Mouse (Mus musculus) CD8-positive naive resting alpha-beta T cell, adult 2 months (primary cell): ENCODE data around the gene Atg16l2.

ENCODE experiments used
- DNase-seq, 2 experiments: peaks; one replicate each; pipeline ENCODE4 v3.0.0; 2022; ENCODE audit warnings: low read depth in 2 of 2, low spot score in 2 of 2

Atg16l2 gene

GRCm38 (mm10) chr7:101292696-101293095 is 9.4 kb downstream of the Atg16l2 start:
- no peak for DNase-seq

DNA sequence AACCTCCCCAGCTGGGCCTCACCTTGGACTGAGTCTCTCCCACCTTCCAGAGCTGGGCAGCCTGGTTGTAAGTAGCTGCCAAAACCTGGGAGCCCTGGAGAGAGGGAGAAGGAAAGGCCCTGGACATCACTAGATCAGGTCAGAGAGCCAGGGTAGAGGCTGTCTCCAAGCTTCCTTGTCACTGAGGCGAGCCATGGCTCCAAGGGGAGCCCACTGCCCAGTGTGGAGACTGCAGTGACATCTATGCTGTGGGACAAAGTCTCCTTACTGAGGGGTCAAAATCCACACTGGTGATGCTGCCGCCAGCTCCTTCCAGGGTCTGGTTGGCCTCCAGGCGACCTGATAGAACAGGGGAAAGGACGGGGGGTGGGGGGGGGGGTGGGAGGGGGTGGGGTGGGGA is 10.0 kb downstream of the Atg16l2 start:
- DNase-seq, result no peak

GRCm38 (mm10) chr7:101291641-101292040 is 10.4 kb downstream of the Atg16l2 start:
- no peak for DNase-seq

- DNase-seq, result no peak
Observed at GRCm38 (mm10) chr7:101291211-101291610, 10.8 kb downstream of the Atg16l2 start.

- no peak for DNase-seq
Observed at GRCm38 (mm10) chr7:101290401-101290800, 11.7 kb downstream of the Atg16l2 start.

DNA sequence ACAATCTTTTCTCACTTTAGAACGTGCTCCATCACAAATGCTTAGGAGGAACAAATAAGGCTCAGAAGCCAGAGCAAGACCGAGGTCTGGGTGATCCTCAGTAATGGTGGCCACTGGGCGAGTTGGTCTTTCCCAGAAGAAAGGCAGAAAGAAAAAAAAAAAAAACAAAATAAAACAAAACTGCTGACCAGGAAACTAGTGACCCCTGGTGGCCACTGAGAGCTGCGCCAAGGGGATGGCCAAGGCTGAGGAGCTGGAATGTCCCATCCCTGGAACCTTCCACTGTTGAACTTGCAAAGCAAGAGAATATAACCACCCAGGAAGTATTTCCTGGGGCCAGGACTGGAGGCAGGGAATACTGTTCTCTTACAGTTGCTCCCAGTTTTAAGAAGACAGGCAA is 13.6 kb downstream of the Atg16l2 start:
- DNase-seq, result peak in 1 of 2 experiments; percentile 37

GRCm38 (mm10) chr7:101287820-101288219 is 14.2 kb downstream of the Atg16l2 start:
- DNase-seq, result no peak

- DNase-seq, result no peak
Observed at GRCm38 (mm10) chr7:101286891-101287290, 15.2 kb downstream of the Atg16l2 start.

GRCm38 (mm10) chr7:101284504-101284903 is 17.5 kb downstream of the Atg16l2 start:
- DNase-seq, result no peak

DNA sequence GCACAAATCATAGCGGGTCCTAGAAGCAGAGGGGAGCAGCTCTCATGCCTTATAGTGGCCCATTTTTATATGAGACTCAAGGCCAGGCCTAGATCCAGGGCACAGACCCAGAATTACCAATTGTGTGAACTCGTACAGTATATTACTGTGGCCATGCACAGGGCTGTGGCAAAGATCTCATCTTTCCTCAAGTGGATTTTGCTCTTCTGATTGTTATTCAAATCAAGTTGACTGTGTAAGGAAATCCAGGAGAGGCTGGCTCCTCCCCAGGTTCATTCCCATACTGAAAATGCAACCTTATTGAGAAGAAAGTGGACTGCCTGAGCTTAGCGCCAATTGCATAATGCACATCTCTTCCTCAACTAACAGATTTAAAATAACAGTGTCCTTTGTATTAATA is 19.3 kb downstream of the Atg16l2 start:
- DNase-seq, result no peak

DNA sequence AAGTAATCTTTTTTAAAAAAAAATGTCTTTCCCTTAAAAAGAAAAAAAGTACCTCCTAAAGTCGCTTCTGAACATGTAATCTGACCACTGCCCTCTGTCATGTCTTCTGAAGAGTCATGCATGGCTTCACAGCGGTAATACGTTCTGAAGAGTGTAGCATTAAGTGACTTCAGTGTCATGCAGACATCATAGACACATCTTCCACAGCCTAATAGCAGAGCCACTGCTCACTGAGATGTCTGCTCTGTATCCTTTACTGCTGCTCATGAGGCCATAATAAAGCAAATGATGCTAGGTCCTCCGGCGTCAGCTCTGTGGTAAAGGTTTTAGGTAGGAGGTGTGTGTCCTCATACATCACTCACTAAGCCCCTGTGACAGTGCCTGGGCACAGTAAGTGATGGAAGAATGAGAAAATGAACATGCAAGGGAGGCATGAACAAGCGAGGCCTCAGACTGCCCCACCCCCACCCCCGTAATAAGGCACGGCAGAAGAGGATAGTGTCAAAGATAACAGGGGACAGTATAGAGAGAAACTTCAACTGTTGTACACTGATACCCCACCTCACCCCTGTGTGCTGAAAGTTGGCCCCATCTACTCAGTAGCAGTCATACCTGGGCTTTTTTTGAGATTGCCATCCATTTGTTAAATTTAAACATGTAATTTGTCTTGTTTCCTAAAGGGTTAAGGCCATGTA is 29.4 kb downstream of the Atg16l2 start:
- DNase-seq, result no peak

DNA sequence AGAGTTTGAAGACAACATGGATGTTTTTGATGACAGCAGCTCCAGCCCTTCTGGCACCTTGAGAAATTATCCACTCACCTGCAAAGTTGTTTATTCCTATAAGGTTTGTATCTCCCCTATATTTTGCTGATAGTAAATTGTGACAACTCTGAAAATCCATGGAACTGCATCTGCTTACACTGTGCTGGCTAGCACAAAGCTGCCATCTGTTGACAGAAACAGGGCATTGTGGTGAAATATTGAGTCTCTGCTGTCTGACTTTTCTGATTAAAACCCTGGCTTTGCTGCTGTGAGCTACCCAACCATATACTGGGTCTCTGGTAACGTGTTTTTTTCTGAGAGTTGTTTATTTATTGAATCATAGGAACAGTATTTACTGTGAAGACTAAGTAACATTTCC is 30.4 kb downstream of the Atg16l2 start:
- DNase-seq, result no peak

DNA sequence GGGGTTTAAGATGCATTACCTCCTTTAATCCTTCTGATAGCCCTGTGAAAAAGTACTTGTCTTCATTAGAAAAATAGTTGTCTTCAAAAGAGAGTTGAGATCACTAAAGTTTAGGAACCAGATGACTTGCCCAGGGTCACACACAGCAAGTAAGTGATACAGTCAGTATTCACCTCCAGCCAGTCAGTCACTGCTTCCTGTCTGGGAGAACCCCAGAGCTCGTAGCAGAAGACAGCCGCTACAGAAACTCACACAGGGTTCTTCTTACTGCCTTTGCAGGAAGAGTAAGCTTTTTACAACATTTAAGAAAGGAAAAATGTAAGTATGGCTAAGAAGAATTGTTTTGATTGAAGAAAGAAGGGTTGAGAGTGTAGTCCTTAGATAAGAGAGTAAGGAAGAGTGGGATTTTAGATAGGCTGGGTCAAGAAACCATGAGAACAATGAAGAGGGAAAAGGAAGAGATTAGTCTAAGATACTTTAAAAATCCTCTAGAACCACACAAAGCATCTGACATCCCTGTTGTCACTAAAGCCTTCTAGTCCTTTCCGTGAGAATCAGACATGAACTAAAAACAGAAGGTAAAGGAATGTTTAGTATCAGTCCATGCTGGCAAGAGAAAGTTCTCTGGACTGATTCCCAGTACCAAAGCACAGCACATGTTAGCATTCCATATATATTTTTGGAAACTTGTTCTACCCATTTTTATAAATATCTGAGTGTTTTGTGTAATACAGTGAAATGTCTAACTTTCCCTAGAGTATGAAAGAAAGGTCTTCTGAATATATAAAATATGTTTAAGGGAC is 34.4 kb downstream of the Atg16l2 start:
- no peak for DNase-seq

DNA sequence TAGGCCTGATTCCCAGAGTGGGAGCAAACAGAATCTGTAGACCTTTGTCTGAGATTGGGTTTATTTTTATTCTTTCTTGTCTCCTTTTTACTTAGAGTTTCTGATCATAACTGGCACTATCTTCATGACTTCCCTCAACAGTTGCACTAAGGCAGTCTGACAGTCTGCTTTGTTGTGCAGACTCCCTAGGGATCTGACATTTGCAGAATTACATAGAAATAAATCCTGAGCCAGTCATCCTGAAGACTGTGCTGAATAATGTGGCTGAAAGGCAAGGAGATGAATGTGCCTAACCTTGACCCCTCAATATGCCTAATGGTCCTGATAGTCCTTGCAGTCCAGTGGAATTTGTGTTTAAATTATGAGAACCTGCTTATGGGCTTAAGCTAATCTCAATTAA is 38.5 kb downstream of the Atg16l2 start:
- no peak for DNase-seq

DNA sequence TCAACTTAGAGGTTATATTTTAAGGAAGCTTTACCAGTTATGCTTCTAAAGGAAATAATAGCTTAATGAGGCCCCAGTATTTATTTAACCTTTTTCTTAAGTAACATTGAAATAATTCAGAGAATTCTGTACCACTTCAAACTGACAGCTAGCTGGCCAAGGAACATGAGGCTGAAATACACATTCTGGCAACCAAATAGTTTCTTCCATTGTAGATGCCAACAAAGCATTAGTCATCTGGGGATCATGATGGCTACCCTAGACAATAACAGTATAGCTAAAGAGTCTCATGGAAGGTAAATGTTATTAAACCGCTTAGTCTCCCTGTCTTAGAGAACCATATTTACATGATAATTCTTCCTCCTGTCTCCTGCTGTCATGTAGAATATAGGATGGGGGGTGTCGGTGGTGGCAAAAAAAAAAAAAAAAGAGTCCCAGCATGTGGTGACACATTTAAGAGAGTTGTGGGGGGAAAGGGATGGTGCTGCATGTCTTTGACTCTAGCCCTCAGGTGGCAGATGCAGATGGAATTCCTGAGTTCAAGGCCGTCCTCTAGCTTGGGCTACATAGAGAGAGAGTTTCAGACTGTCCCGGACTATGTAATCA is 40.0 kb downstream of the Atg16l2 start:
- no peak for DNase-seq

- DNase-seq, result no peak
Observed at GRCm38 (mm10) chr7:101258482-101258881, 43.6 kb downstream of the Atg16l2 start.

DNA sequence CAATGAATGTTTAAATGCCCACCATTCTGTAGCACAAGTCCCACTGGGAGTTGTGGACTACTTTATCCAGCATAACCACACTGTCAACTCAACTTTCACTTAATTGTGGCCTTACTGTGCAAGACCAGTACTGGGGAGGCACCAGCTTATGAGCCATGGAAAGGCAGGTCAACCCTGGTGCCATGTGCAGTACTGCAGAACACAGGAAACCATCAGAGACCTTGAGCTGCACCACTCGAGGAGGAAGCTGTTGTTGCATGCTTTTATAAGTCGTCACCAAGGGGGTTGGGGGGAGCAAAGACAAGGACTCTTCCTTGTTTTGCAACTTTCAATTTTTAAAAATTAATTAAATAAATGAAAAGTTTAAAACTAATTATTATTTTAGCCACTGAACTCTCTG is 49.0 kb downstream of the Atg16l2 start:
- DNase-seq, result no peak

GRCm38 (mm10) chr7:101249173-101249572 is 52.9 kb downstream of the Atg16l2 start:
- no peak for DNase-seq

GRCm38 (mm10) chr7:101248760-101249159 is 53.3 kb downstream of the Atg16l2 start:
- DNase-seq, result no peak

- no peak for DNase-seq
Observed at GRCm38 (mm10) chr7:101236712-101237473, 65.2 kb downstream of the Atg16l2 start.

DNA sequence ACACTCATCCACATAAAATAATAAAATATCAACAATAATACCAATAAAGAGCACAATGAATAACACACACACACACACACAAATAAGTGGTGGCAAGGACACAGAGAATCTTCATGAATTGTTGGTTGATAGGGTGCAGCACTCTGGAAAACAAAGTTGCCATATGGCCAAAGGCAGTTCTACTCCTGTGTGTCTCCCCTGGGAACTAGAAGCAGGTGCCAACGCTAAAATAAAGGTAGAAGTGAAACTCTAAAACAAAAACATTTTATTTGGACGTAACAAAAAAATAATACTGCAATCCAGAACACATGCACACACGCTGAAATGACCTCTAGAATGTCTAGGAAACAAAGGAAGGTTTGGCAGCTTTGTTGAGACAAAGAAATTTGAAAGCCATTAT is 69.3 kb downstream of the Atg16l2 start:
- DNase-seq, result no peak
